Mouse (Mus musculus) right cerebral cortex, postnatal 10 days (tissue): Measurements from ENCODE around the gene Elmo1.
A peak's percentile ranks its signal among the peaks of the same experiment; 100 is the strongest.

ENCODE experiments used
- DNase-seq, 2 experiments: peaks; one replicate each; pipeline ENCODE4 v3.0.0; 2021; ENCODE audit warnings: low spot score in 2 of 2

The Elmo1 gene

GRCm38 (mm10) chr13:20516096-20516495 is 425.7 kb downstream of the Elmo1 start:
- DNase-seq = no peak

GRCm38 (mm10) chr13:20517702-20518101 is 427.3 kb downstream of the Elmo1 start:
- DNase-seq = no peak

- no peak for DNase-seq
Measured at GRCm38 (mm10) chr13:20521492-20521891, 431.1 kb downstream of the Elmo1 start.

DNA sequence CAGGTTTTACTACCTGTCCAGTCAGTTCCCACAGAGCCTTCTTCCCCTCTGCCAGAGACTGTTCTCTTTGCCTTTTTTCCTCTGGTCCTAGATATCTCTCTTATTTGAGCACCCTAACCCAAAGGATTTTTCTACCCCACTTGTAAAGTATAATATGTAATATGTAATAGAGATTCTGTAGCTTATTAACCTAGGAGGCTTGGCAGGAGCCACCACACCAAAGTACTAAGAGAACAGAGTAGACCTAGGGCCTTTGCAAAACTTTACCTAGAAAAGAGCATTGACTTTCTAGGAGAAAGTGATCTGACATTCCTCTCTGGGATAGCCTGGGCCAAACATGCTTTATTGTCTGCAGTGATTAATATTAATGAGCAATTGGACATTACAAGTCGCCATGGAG is 433.3 kb downstream of the Elmo1 start:
- no peak for DNase-seq

DNA sequence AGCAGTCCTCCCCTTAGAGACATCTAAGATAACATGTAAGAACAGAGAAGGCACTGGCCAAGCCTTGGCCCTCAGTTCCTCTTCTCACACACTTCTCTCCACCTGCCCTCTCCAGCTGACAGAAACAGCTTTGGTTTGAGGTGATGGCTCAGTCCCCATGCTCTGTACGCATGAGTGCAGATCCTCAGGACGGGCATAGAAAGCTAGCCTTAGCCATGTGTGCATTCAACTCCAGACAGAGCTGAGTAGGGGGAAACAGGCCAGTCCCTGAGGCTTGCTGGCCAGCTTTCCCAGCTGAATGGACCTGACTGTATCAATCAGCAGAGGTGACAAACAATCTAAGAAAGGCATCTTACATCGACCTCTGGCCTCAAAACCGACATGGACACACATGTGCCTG is 435.4 kb downstream of the Elmo1 start:
- DNase-seq = no peak

GRCm38 (mm10) chr13:20537053-20537452 is 446.7 kb downstream of the Elmo1 start:
- DNase-seq = no peak

DNA sequence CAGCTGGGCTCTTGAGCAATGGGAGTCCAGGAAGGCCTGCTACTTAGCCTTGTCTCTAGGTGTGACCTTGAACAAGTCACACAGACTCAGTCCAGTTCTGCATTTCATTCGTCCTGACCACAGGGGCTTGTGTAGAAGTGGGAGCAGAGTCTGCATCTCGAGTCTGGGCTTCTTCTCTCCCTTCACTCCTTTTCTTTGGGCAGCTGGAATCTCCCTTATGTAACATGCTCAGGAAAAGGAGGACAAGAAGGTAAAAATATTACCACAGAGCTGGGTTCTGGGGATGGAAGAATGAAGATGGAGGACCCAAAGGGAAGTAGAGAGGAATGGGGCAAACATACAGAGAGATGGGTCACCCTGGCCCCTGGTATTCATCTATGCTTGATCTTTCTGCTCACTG is 447.1 kb downstream of the Elmo1 start:
- DNase-seq = no peak

DNA sequence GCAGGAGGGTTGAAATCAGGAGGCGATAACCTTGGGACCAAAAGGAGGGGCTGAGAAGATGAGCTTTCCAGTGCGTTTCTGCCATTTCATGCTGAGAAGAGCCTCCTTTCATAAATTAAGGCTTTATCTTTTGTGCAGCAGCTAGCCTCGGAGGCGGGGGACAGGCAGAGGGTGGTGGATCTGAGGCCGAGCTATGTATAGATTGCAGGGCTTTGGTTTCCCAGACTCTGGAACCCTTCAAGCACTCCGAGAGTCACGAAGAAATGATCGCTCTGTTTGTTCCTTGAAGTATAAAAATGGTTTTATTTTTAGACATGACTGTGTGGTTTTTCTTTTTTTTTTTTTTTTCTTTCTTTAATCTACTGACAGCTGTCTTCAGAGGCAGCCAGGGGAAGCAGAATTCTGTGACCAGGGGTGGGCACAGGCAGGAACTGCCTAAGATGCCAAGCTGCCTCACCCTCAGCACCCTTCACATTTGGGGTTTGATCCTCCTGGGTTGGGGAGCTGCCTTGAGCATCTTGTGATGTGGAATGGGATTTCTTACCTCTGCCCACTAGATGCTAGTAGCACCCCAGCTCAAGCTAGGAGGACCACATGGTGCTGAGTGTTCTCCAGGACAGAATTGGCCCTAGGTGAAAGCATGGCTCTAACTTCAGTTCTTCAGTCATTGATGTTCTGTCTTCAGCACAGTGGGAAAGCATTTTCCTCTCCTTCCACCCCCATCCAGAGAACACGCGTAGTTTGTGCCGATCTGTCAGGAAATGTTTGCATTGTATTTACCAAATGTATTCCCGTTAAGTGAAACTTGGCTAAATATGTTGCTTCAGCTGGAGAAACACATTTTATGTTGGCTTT is 448.0 kb downstream of the Elmo1 start:
- DNase-seq = peak; percentile 55 to 70

DNA sequence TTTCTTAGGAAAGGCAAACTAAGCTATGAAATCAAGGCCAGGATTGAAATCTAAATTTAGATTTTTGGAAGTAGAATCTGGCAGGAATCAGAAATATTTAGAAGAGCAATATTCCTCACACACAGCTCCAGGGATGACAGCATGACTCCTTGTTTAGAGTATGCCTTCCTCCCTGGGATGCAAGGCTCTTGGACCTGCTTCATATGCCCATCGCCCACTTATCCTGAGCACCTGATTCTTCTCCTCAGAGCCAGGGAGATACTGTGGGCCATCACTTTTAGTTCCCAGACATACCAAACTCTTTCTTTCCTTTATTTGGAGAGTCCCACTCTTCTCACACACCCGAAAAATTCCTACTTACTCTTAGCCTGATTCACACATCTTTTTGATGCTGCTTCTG is 449.2 kb downstream of the Elmo1 start:
- DNase-seq = peak in 1 of 2 experiments; percentile 23

- DNase-seq = no peak
Measured at GRCm38 (mm10) chr13:20546568-20547204, 456.3 kb downstream of the Elmo1 start.

DNA sequence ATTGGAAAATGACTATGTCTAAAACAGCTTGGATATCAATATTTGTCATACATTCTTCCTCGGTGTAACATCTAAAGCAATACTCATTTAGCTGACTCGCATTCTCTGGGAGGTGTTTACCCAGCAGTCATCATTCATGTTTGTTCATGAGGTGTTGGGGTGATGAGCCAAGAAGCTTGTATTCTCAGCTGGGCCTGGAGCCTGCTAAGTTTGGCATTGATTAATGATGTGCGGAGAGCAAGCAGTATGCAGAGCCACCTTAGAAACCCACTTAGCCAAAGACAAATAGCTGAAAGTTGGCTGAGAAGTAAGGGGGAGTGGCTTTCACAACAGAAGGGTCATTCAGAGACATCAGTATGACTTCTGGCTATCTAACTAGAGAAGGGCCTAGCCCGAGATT is 459.6 kb downstream of the Elmo1 start:
- no peak for DNase-seq

GRCm38 (mm10) chr13:20551559-20551958 is 461.2 kb downstream of the Elmo1 start:
- no peak for DNase-seq

- DNase-seq = no peak
Measured at GRCm38 (mm10) chr13:20555853-20556452, 465.6 kb downstream of the Elmo1 start.

DNA sequence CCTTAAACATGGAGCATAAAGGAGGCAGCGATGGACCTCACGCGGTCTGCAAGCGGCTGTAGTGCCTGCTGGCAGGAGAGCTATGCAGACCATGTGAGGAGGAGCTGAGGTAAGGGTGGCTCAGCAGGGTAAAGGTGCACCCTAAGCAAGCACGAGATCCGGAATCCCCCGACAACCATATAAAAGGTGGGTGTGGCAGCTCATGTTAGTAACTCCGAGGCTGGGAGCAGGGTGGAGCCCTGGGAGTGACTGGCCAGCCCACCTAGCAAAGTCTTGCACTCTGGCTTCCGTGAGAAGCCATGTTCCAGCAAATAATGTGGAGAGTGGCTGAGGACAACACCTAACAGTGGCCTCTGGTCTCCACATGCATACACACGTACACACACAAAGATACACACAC is 466.3 kb downstream of the Elmo1 start:
- DNase-seq = no peak

- DNase-seq = no peak
Measured at GRCm38 (mm10) chr13:20557156-20557555, 466.8 kb downstream of the Elmo1 start.

- no peak for DNase-seq
Measured at GRCm38 (mm10) chr13:20558376-20558775, 468.0 kb downstream of the Elmo1 start.

DNA sequence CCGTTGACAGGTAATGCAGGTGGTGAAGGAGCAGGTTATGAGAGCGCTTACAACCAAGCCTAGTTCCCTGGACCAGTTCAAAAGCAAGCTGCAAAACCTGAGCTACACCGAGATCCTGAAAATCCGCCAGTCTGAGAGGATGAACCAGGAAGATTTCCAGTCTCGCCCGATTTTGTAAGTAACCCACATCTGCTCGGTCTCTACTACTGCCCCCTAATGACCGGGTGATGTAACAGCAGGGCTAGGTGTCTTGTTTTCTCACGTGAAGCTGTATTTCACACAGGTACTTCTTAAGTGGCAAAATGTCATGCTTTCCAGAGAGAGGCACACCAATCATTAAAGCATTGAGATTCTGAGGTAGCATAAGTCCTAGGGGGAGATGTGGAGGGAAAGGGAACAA is 474.0 kb downstream of the Elmo1 start:
- no peak for DNase-seq

DNA sequence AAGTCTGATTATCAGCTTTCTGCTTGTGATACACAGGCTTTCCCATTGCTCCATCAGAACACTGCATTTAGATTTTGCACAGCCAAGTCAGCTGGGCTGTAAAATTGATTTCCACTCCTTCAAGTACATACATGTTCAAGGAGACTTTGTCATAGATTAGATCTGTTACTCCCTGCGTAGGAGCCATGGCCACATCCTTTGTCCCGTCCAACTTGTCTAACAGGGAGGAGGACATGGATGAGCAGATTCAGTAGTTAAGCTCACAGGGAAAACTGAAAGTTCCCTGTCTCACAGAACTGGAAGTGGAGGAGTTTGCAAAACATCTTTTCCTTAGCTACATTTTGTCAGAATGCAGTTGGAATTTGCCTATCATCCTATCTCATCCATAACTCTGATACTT is 484.8 kb downstream of the Elmo1 start:
- no peak for DNase-seq

GRCm38 (mm10) chr13:20585868-20586267 is 495.5 kb downstream of the Elmo1 start:
- no peak for DNase-seq

- no peak for DNase-seq
Measured at GRCm38 (mm10) chr13:20586462-20586861, 496.1 kb downstream of the Elmo1 start.

DNA sequence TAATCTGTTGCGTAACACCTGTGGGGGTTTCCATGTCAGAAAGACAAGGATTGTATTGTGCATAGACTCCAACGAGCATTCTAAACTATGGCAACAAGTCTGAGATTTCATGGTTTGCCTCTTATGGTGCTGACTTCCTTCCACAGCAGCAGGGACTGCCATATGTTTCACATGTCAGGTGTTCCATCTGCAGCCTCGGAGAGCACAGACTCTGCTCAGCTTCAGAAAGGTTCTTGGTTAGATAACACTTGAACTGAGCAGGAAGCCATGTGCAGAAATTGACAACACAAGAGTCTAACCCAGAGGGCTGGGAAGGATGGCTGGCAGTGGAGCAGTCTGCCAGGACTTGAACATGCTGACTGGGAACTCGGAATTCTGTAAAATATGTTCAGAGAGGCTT is 500.6 kb downstream of the Elmo1 start:
- peak in 1 of 2 experiments; percentile 39 for DNase-seq

- no peak for DNase-seq
Measured at GRCm38 (mm10) chr13:20597307-20597706, 506.9 kb downstream of the Elmo1 start.

- DNase-seq = no peak
Measured at GRCm38 (mm10) chr13:20598618-20599017, 508.2 kb downstream of the Elmo1 start.
